Mouse (Mus musculus) intestine, embryonic 14.5 days (tissue): ENCODE measurements around the gene Cyth2. TPM values are rescaled to one million over a fixed set of nuclear protein-coding genes. Genes with fewer than 3 reads are reported as not detected.

ENCODE experiments used
- ATAC-seq: fragments of 200-750 bp; cut with Nextera tagmentation; replicated peaks from 2 replicates; pipeline ENCODE4 v1.8.0; 2017; ENCODE audit warnings: low read depth, moderate number of reproducible peaks, moderate TSS enrichment, moderate library complexity; ENCODE audit not compliant: low FRiP score, low TSS enrichment
- DNase-seq: peaks from one replicate; pipeline ENCODE4 v3.0.0-alpha.2; 2018; ENCODE audit warnings: low spot score
- H3K27ac ChIP-seq: fragments of 300-500 bp; sonication (generic); 2 replicates; pipeline ENCODE4 v1.5.1; 2014; ENCODE audit warnings: low read depth, mild to moderate bottlenecking, control low read depth
- H3K27me3 ChIP-seq: fragments of 300-500 bp; sonication (generic); replicated peaks from 2 replicates; pipeline ENCODE4 v1.6.1; 2014; ENCODE audit warnings: low read length, control low read depth; ENCODE audit not compliant: control insufficient read depth, insufficient read depth
- H3K36me3 ChIP-seq: fragments of 300-500 bp; sonication (generic); 2 replicates; pipeline ENCODE4 v1.6.1; 2014; ENCODE audit warnings: low read length, control low read depth; ENCODE audit not compliant: control insufficient read depth, insufficient read depth
- H3K4me1 ChIP-seq: fragments of 300-500 bp; sonication (generic); replicated peaks from 2 replicates; pipeline ENCODE4 v1.6.1; 2014; ENCODE audit warnings: low read length, control low read depth, mixed read lengths; ENCODE audit not compliant: control insufficient read depth, insufficient read depth
- H3K4me2 ChIP-seq: fragments of 300-500 bp; sonication (generic); 2 replicates; pipeline ENCODE4 v1.6.1; 2014; ENCODE audit warnings: low read length
- H3K4me3 ChIP-seq: fragments of 300-500 bp; sonication (generic); 2 replicates; pipeline ENCODE4 v1.5.1; 2014; ENCODE audit warnings: low read depth, low read length, control low read depth, mixed read lengths
- H3K9ac ChIP-seq: fragments of 300-500 bp; sonication (generic); 2 replicates; pipeline ENCODE4 v1.6.1; 2014; ENCODE audit warnings: mild to moderate bottlenecking, low read length
- H3K9me3 ChIP-seq: fragments of 300-500 bp; sonication (generic); 2 replicates; pipeline ENCODE4 v1.6.1; 2016; ENCODE audit warnings: low read length, control low read depth; ENCODE audit not compliant: control insufficient read depth
- WGBS: fragments of 180-500 bp; shearing (Covaris S2); extraction: QIAGEN DNeasy Blood & Tissue Kit; methylation state at CpG from one replicate; pipeline ENCODE4 v1.1.7; 2014; 5-methylcytosine and 5-hydroxymethylcytosine counted together
- polyA plus RNA-seq: library from polyadenylated mRNA; unstranded; fragments of >200 nt; fragmentation: Nextera tagmentation; extraction: Ambion mirVana; gene quantifications from 2 replicates; pipeline ENCODE4 v1.2.1, GENCODE M21; 2014

Cyth2 gene
- polyA plus RNA-seq, 1 experiment from 2014 or later = 95.5 TPM

GRCm38 (mm10) chr7:45805941-45806340 lies 8.4 kb downstream of the Cyth2 start:
- H3K4me3 ChIP-seq = no peak overlapping the region
- H3K9ac ChIP-seq = no peak overlapping the region
- no peak overlapping the region for H3K4me2 ChIP-seq
- 60% methylated on average over 5 of the region's 5 CpGs for WGBS
- H3K27ac ChIP-seq = no peak overlapping the region
- H3K36me3 ChIP-seq = peaks cover 44% of the 10 kb centered on the region
- H3K4me1 ChIP-seq = no peaks in the 10 kb centered on the region
- ATAC-seq (no peak), DNase-seq (no peak)
- no peaks in the 10 kb centered on the region for H3K9me3 ChIP-seq
- H3K27me3 ChIP-seq = no peaks in the 10 kb centered on the region

GRCm38 (mm10) chr7:45802551-45802950 lies 11.8 kb downstream of the Cyth2 start:
- Histone ChIP-seq H3K4me2 (no peak overlapping the region), H3K4me3 (no peak overlapping the region), H3K36me3 (peaks cover 10% of the 10 kb centered on the region), H3K27ac (no peak overlapping the region), H3K9ac (no peak overlapping the region), H3K4me1 (peaks cover 8% of the 10 kb centered on the region), H3K9me3 (no peaks in the 10 kb centered on the region), H3K27me3 (peaks cover 9% of the 10 kb centered on the region; the same call in 1 of the 2 replicates)
- ATAC-seq (no peak), DNase-seq (no peak)
- WGBS = 92% methylated on average over 6 of the region's 6 CpGs

- H3K9me3 ChIP-seq = no peaks in the 10 kb centered on the region
- H3K36me3 ChIP-seq = no peaks in the 10 kb centered on the region
- peak; percentile 99 for DNase-seq
- peak; percentile 45 for ATAC-seq
- peaks cover 8% of the 10 kb centered on the region for H3K4me1 ChIP-seq
- peak overlapping the region; percentile 34 for H3K4me2 ChIP-seq
- H3K9ac ChIP-seq = no peak overlapping the region
- peaks cover 21% of the 10 kb centered on the region for H3K27me3 ChIP-seq
- H3K4me3 ChIP-seq = no peak overlapping the region
- WGBS = 3% methylated on average over 12 of the region's 12 CpGs
- H3K27ac ChIP-seq = no peak overlapping the region
Measured at GRCm38 (mm10) chr7:45801348-45801747, 13.0 kb downstream of the Cyth2 start.

GRCm38 (mm10) chr7:45800546-45801204 lies 13.7 kb downstream of the Cyth2 start:
- Histone ChIP-seq H3K36me3 (0 out of 2 replicates have a peak, but pooled peaks cover 4% of the 10 kb centered on the region), H3K27me3 (peaks cover 21% of the 10 kb centered on the region), H3K4me1 (peaks cover 8% of the 10 kb centered on the region), H3K27ac (no peak overlapping the region), H3K4me3 (no peak overlapping the region), H3K9me3 (no peaks in the 10 kb centered on the region), H3K9ac (no peak overlapping the region), H3K4me2 (peak overlapping the region; percentile 34)
- WGBS = 27% methylated on average over 25 of the region's 25 CpGs
- ATAC-seq = peak; percentile 22; the same call in 1 of the 2 replicates
- no peak for DNase-seq

GRCm38 (mm10) chr7:45800001-45800400 lies 14.4 kb downstream of the Cyth2 start:
- DNase-seq = no peak
- 43% methylated on average over 7 of the region's 7 CpGs for WGBS
- peak overlapping the region; percentile 34 for H3K4me2 ChIP-seq
- H3K4me3 ChIP-seq = no peak overlapping the region
- H3K4me1 ChIP-seq = peaks cover 8% of the 10 kb centered on the region
- H3K36me3 ChIP-seq = 0 out of 2 replicates have a peak, but pooled peaks cover 9% of the 10 kb centered on the region
- no peak overlapping the region for H3K27ac ChIP-seq
- no peaks in the 10 kb centered on the region for H3K9me3 ChIP-seq
- peaks cover 21% of the 10 kb centered on the region for H3K27me3 ChIP-seq
- no peak for ATAC-seq
- no peak overlapping the region for H3K9ac ChIP-seq

- no peak for DNase-seq
- H3K27ac ChIP-seq = no peak overlapping the region
- WGBS = 58% methylated on average over 7 of the region's 7 CpGs
- ATAC-seq = no peak
- peaks cover 8% of the 10 kb centered on the region for H3K4me1 ChIP-seq
- H3K9ac ChIP-seq = no peak overlapping the region
- H3K9me3 ChIP-seq = no peaks in the 10 kb centered on the region
- peak overlapping the region; percentile 88; the same call in 1 of the 2 replicates for H3K4me2 ChIP-seq
- H3K27me3 ChIP-seq = peaks cover 21% of the 10 kb centered on the region
- H3K4me3 ChIP-seq = peak overlapping the region; percentile 44; the same call in 1 of the 2 replicates
- 0 out of 2 replicates have a peak, but pooled peaks cover 10% of the 10 kb centered on the region for H3K36me3 ChIP-seq
Measured at GRCm38 (mm10) chr7:45798931-45799330, 15.4 kb downstream of the Cyth2 start.

- peaks cover 8% of the 10 kb centered on the region for H3K4me1 ChIP-seq
- no peak for ATAC-seq
- H3K27me3 ChIP-seq = peaks cover 21% of the 10 kb centered on the region
- DNase-seq = peak; percentile 66
- peak overlapping the region; percentile 44 for H3K4me3 ChIP-seq
- peak overlapping the region; percentile 88 for H3K4me2 ChIP-seq
- H3K9ac ChIP-seq = peak overlapping the region; percentile 40
- 0 out of 2 replicates have a peak, but pooled peaks cover 10% of the 10 kb centered on the region for H3K36me3 ChIP-seq
- WGBS = 4% methylated on average over 19 of the region's 19 CpGs
- no peak overlapping the region for H3K27ac ChIP-seq
- H3K9me3 ChIP-seq = no peaks in the 10 kb centered on the region
Measured at GRCm38 (mm10) chr7:45798511-45798836, 15.9 kb downstream of the Cyth2 start.

- no peak overlapping the region for H3K27ac ChIP-seq
- H3K9me3 ChIP-seq = no peaks in the 10 kb centered on the region
- ATAC-seq = no peak
- H3K9ac ChIP-seq = peak overlapping the region; percentile 40
- peaks cover 8% of the 10 kb centered on the region for H3K4me1 ChIP-seq
- peaks cover 21% of the 10 kb centered on the region for H3K27me3 ChIP-seq
- H3K4me2 ChIP-seq = peak overlapping the region; percentile 88
- peak overlapping the region; percentile 44 for H3K4me3 ChIP-seq
- DNase-seq = peak; percentile 65
- WGBS = 2% methylated on average over 59 of the region's 60 CpGs
- H3K36me3 ChIP-seq = 0 out of 2 replicates have a peak, but pooled peaks cover 12% of the 10 kb centered on the region
Measured at GRCm38 (mm10) chr7:45797661-45798510, 16.5 kb downstream of the Cyth2 start.
